Mouse (Mus musculus) right cerebral cortex, postnatal 10 days (tissue): ENCODE results near the gene Mctp2.

Experiments used
- DNase-seq, 2 experiments: peaks; one replicate each; pipeline ENCODE4 v3.0.0; 2021; ENCODE audit warnings: low spot score in 2 of 2

Mctp2 gene

GRCm38 (mm10) chr7:72096433-72096832, 210.0 kb downstream of the Mctp2 start:
- no peak for DNase-seq

- no peak for DNase-seq
Observed at GRCm38 (mm10) chr7:72089463-72090175, 216.8 kb downstream of the Mctp2 start.

GRCm38 (mm10) chr7:72080705-72081104, 225.7 kb downstream of the Mctp2 start:
- DNase-seq, result no peak

GRCm38 (mm10) chr7:72078896-72079295, 227.5 kb downstream of the Mctp2 start:
- no peak for DNase-seq

GRCm38 (mm10) chr7:72071418-72072184, 234.8 kb downstream of the Mctp2 start:
- no peak for DNase-seq

GRCm38 (mm10) chr7:72068454-72068853, 238.0 kb downstream of the Mctp2 start:
- no peak for DNase-seq

- no peak for DNase-seq
Observed at GRCm38 (mm10) chr7:72066352-72066751, 240.1 kb downstream of the Mctp2 start.

- peak in 1 of 2 experiments; percentile 31 for DNase-seq
Observed at GRCm38 (mm10) chr7:72051759-72052158, 254.6 kb downstream of the Mctp2 start.

GRCm38 (mm10) chr7:72047588-72048585, 258.5 kb downstream of the Mctp2 start:
- peak; percentile 31 to 55 for DNase-seq
